Mouse (Mus musculus) gastrocnemius, postnatal 25 days (tissue): ENCODE data around the gene Plxnd1. TPM values are rescaled to one million over a fixed set of nuclear protein-coding genes. Genes with fewer than 3 reads are reported as not detected.

Experiments
- DNase-seq: peaks from one replicate; pipeline ENCODE4 v3.0.0; 2022
- total RNA-seq, 2 experiments: library from RNA; stranded (reverse); gene quantifications; 1 replicate in 1 of 2; 2 replicates in 1 of 2; pipeline ENCODE4 v1.2.3; 2021

Plxnd1 gene
- total RNA-seq, 2 experiments from 2014 or later, result 25.7 TPM

DNA sequence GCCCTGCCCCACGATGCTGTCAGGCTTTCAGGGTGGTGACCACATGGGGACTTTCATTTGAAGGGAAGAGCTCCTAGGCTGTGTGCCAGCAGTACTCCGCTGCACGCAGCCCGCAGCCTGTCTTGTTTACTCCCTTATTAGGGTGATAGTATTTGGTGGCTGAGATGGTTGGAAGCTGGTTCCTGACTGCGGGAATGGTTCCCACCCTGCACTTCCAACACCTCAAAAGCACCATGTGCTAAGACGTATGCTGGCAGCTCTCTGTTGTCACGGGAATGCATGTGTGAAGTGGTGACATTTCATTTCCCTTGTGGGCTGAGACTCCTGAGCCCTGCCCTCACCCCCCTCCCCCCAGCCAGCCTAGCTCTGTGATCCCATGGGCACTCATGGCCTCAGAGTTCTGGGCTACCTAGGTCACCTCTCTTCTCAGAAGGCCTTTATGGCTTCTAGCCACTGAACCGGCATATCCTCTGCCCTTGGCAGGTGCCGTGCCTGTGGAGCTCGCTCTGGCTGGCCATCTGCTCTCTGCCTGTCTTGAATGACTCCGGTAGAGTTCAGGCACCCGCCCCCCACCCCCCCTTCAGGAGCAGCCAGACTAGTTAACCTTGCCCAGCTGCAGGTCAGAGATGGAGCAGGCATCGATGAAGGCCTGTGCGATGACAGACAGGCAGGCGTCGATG lies 37.7 kb downstream of the Plxnd1 start:
- DNase-seq, result peak; percentile 68

DNA sequence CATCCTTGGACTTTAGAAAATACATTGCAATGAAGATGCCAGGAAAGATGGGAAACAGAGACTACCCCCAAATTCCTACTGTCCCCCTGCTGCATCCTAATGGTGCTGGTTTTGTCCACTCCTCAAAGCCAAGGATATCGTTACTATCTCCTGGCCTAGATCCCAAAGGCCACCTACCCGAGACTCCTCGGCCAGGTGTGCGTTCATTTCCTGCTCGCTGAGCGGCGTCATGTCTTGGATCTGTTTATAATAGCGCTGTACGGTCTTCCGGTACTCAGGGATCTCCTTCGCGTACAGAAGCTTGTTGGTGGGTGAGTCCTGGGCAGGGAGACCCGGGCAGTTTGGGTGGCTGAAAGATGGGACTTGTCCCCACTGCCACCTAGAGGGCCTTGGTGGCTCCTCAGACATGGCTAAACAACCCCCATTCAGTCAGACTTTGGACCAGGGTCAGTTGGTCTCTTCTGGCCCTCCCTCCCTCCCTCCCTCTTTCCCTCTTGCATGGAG lies 38.3 kb downstream of the Plxnd1 start:
- no peak for DNase-seq

DNA sequence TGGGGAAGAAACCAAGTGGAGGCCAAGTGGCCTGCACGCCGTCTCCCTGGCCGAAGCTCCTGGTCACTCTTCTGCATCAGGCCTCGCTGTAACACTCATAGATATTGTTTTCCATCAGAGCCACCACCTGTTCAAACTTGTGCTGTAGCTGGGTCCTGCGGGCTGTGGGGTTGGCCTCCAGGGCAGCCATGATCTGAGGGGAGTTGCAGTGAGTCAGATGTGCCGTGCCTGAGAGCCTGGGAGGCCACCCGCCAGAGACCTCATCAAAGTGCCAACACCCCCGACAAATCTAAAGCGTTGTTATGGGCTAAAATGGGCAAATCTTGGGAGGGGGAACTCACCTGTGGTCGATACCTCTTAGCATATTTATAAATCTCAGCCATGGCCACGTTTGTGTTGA lies 39.1 kb downstream of the Plxnd1 start:
- DNase-seq, result no peak

DNA sequence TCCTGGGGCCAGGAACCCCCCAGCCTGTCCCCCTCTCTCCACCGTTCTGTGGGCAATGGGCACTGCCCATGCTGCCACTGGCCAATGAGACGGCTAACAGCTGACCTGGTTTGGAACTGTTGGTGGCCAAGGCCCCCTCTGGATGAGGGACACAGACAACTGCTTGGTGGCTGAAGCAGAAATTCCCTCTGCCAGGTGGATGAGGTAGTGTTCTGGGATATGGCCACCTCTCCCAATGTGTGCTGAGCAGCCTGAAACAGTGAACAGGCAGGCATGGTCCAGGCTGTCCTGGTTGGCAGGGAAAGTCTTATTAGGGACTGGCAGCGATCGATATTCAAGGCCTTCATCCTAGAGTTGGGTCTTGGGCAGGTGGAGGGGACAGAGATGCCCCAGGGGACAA lies 39.6 kb downstream of the Plxnd1 start:
- no peak for DNase-seq

DNA sequence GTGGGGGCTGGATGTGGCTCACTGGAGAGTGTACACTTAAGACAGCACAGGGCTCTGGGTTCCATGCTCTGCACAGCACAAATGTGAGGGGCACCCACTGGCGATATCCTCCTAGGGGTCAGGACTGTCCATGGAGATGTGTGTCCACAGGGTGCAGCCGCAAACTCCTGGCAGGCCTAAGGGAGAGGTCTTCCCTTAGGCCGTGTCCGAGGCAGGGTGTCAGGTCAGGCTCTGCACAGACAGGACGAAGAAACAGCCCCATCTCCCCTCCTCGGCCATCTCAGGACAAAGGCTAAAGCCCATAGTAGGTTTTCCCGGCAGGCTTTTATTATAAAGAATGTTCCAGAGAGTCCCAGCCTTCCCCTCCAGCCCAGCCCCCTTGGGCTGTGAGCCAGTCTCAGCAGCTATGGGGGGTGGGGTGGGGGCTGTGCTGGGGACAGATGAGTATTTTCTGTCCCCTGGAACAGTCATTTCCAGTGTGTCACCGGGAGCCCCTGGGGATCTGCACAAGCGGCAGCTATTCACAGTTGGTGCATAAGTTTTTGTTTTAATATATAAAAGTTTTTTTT lies 40.2 kb downstream of the Plxnd1 start:
- no peak for DNase-seq

DNA sequence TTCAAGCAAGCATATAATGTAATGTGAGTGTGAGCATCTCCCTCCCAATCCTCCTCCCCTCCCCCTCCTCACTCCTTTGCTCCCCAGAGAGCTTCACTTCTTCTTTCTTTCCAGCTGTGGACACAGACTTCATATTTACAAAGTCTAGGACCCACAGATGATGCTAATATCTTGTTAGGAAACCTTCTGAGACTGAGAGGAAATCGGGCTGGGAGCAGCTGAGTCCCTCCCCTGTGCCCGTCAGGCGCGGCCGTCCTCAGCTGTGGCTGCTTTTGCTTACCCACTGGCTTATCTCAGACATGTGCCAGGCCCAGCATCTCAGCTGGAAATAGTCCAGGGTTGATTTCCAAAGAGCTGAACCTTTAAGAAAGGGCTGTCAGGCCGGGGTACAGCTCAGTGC lies 48.4 kb downstream of the Plxnd1 start:
- DNase-seq, result no peak

DNA sequence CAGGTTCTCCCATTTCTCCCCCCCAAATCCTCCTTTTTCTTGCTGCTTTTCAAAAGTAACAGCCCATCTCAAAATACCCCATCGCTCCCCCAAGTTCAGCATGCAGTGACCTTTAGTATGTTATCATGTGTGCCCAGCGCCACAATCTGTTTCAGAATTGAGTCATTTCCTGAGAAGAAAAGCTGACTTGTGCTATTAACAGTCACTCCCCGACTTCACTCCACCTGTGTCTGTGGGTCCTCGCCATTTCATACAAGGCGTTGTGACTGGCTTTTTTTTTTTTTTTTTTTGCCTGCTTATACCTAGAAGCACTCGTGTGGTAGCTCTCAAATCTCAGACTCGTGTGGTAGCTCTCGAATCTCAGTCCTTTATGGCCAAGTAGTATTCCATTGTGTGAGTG lies 49.2 kb downstream of the Plxnd1 start:
- DNase-seq, result no peak

DNA sequence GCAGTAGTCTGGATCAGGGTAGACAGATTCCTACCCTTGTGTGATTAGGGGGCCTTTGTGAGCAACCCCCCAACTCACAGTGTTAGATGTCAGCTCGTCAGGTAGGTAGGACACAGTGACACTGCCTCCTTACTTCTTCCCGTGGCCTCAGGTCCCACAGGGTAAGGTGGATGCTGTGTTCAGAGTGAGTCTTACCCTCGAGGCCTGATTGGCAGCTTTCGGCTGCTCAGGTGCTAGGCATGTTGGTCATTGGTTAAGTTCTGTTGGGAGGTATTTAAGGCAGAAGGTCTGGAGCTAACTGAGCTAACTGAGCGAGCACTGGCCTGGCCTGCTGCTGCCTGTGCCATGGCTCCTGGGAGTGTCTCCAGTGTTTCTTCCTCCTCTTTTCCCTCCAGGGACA lies 50.2 kb downstream of the Plxnd1 start, which contains the start of gene H1foo:
TSS of gene H1foo (plus strand) at position 301 of the 400 bp plus-strand sequence.
- DNase-seq, result no peak

DNA sequence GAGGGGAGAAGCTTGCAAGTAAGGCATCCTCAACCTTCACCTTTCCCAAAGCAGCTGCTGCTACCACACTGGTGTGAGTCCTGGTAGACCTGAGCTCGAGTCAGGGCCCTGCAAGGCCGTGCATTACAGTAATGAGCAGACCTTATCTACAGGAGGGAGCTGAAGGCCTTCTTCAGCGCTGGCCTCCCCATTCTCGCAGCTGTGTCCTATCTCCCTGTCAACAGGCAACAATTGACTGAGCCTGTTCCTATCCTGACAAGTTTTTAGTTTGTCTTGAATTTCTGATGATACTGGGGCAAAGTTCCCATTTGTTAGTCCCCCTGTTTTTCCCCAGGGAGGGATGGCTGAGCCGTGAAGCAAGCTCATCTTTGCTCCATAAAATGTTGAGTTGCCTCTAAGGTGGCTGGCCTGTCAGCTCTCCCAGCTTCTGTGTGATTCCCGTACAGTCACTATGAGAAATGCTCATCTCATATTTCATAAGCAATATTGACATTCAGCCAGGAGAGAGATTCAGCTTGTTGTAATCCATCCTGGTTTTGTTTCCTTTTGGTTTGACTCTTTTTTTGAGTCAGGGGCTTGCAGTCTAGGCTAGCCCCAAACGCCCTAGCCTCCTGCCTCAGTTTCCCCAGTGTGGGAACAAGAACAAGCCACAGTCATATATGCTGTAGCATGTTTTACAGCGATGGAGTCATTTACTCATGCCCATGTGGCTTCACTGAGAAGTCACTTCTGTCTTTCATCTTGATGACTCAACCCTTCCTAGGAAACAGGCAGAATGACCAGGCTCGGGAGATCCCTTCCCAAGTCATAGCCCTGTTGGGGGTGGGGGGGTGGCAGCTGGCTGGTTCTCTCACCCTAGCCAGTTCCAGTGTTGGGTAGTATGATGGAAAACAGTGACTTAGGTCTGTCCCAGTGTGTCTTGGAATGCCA lies 51.0 kb downstream of the Plxnd1 start:
- DNase-seq, result no peak

DNA sequence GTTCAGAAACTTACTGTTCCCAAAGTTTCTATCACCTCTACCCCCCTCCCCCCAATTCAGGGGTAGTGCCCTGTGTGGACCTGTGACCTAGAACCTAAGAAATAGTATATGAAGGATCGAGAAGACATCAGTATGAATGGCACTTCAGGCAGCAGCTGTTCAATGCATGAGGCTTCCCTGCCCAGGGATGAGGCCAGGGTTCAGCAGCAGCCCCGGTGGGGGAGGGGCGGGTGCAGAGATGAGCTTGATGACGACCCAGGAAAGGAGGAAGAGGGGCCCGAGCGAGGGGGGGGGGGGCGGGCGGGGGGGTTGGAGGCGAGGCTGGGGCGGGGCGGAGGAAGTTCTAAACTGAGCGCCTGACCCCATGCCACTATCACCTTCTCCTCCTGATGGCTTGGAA lies 53.7 kb downstream of the Plxnd1 start:
- no peak for DNase-seq

DNA sequence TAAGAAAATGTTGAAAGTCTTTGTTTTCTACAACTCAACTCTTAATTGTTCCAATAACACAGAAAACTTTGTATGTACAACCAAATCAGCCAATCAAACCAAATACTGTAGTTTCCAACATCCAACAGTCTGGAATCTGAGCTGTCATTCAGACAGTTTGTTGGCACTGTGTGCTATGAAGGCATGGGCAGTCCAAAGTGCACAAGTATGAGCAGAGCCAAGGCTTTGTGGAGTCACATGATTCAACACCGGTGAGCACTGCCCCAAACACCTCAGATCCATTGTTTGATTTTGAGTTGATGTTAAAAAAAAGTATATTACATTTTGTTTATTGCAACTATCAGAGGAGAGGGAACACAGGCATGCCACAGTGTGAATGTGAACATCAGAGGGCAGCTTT lies 54.2 kb downstream of the Plxnd1 start:
- no peak for DNase-seq

DNA sequence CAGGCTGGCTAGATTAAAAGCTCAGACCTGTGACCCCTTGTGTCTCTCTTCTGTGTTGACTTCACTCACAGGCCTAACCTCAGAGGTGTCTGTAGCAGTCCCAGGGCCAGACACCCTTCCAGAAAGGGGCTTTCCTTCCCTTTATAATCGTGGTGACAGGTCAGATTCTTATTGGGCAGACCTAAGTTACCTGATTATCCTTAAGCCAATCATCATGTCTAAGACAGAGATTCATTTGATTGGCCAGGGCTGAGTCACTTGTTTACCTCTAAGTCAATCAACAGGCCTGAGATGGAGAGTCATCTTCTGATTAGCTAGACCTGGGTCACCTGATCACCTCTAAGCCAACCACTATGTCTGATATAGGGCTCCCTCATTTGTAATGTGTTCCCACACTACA lies 56.0 kb downstream of the Plxnd1 start:
- DNase-seq, result no peak

DNA sequence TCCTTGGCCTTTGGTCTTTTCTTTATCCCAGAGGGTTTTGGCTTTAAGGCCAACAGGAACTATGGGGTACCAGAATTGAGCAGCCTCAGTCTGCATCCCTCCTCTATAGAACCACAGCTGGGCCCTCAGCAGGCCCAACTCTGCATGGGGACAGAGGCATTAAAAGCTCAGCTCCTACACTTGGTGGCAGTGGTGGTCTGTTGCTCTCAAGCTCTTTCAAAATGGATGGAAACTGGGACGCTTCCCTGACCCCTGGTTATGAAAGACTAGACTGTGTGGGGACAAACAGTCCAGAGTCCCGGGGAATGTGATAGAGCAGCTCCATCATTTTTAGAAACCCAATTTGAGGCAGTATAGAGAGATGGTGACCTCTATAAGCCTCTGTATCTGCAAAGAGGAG lies 56.8 kb downstream of the Plxnd1 start:
- no peak for DNase-seq

DNA sequence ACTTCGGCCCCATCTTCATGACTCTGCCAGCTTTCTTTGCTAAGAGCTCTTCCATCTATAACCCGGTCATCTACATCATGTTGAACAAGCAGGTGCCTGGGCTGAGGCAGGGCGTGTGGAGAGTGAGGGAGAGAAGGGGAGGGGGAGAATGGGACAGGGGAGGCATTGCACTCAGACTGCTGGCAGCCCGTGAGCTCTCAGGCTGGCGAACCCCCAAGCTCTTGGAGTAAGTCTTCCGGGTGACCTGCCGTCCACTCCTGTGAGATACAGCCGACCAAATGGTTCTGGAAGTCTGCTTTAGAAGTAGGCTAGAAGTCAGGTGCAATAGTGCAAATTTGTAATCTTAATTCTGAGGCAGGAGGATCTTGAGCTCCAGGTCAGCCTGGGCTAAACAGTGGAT lies 59.3 kb downstream of the Plxnd1 start:
- no peak for DNase-seq

DNA sequence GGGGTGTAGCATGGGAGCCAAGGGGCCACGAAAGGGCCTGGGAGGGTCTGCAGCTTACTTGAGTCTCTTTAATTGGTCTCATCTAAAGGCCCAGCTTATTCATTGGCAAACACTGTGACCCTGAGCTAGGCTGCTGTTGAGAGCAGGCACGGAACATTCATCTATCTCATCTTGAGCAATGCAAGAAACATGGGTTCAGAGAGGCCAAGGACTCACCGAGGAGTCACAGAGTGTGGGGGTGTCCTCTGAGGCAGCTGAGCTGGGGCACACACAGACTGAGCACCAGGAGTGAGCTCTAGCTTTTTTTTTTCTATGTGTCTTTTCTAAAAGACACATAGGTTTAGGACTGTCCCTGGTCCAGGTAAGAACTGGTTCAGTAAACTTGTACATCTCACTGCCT lies 62.4 kb downstream of the Plxnd1 start:
- DNase-seq, result no peak

DNA sequence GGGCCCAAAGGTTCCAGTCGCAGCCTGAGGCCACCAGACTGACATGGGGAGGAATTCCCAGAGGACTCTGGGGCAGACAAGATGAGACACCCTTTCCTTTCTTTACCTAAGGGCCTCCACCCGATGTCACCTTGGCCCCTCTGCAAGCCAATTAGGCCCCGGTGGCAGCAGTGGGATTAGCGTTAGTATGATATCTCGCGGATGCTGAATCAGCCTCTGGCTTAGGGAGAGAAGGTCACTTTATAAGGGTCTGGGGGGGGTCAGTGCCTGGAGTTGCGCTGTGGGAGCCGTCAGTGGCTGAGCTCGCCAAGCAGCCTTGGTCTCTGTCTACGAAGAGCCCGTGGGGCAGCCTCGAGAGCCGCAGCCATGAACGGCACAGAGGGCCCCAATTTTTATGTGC lies 63.2 kb downstream of the Plxnd1 start, which contains the start of gene Rho:
TSS of gene Rho (plus strand) at position 110 of the 400 bp plus-strand sequence.
- DNase-seq, result no peak

DNA sequence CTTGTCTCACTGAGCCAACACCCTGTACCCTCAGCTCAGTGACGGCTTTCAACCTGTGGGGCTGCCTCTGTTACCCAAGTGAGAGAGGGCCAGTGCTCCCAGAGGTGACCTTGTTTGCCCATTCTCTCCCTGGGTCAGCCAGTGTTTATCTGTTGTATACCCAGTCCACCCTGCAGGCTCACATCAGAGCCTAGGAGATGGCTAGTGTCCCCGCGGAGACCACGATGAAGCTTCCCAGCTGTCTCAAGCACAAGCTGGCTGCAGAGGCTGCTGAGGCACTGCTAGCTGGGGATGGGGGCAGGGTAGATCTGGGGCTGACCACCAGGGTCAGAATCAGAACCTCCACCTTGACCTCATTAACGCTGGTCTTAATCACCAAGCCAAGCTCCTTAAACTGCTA lies 64.8 kb downstream of the Plxnd1 start:
- no peak for DNase-seq

DNA sequence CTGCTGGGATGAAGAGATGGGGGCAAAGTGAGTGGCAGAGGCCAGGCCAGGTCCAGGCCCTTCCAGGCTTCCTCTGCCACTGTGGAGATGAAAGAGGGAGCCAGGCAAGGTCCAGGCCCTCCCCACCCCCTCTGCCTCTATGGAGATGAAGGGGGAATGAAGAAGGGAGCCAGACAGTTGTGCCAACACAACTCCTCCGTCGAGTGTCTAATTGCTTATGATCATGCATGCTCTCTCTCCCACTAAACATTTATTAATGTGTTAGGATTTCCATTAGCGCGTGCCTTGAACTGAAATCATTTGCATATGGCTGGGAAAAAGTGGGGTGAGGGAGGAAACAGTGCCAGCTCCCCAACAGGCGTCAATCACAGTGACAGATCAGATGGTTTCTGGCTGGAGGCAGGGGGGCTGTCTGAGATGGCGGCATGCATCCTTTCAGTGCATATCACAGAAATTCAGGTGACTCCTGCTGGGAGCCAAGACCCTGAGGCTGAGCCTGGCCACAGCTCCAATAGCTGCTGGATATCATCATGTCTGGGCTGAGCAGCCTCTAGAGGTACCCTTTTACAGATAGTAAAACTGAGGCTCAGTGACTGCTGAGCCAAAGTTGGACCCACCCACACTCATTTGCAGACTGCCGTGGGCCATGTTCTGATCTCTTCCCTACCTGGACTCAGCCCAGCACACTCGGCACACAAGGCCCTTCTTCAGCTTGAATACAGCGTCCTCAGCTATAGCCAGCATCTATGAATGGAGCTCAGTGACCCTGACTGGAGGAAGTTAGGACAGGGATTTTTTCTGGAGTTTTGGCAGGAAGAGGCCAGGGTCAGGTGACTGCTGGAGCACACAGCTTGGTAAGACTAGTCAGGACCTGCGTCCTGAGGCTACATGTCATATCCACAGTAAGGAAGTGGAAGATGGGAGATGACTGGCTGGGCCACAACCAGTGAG lies 67.2 kb downstream of the Plxnd1 start:
- DNase-seq, result no peak

DNA sequence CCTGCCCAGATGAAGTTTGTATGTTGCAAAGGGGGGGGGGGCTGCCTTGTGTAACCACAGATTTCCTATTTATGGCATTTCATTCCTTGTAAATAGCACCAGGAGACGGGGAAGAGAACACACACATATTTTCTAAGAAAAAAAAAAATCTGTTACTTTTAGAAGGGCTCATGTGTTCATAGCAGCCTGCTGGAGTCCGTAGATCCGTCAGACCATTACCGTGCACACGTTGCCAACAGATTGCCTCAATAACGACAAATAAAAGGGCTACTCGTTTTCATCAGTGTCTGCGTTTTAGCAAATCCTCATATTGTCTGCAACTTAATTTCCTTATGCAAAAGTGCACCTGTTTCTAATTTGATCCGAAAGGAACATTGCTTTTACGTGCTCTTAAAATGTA lies 68.4 kb downstream of the Plxnd1 start:
- no peak for DNase-seq

DNA sequence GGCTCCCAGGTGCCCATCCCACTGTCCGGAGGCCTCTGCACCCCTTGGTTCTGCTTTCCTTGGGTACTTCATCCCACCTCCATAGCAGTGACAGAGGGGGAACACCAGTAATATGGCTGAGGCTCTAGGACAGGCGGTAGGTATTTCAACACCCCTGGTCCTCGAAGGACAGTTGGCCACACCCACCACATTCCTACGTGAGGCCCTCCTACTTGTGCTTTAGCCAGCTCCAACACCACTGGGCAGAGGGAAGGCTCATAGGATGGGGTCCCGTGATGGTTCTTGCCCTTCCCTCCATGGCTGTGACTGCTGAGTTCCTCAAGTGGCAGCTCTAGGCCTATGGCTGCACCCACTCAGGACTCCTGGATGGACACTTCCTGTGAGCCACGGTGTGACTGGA lies 70.0 kb downstream of the Plxnd1 start:
- DNase-seq, result no peak

DNA sequence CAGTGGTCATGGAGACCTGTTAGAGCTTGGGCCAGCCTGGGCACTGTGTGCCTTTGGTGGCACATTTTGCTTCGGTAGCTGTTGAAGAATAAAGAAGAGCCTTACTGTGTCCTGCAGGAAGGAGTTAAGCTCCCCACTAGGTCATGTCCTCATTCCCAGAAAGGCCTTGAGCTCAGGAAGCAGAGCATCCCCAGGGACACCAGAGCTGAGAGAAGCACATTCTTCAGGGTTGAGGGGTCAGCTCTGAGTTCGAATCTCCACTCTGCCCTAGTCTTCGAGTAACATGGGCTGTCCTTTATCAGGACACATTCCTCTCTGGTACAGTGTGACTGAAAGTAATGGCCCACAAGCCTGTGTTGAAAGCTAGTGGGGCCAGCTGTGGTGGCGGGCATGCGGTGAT lies 74.9 kb downstream of the Plxnd1 start:
- DNase-seq, result no peak

DNA sequence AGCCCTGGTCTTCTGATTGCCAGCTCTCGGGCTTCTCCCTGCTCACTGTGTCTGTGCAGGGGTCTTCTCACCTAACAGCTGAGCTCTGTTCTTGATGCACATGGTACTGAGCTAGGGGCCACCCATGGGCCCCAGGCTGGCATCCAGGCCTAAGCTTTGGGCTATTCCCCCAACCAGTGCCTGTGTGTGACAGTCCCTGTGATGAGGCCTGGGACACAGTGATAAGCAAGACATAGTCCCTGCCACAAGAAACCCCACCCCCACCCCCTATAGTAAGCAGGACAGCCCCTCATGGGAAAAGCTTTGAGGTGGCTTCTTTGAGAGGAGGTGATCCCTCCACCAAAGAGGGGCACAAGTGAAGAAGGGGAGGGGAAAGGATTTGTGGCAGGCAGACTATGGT lies 76.2 kb downstream of the Plxnd1 start:
- DNase-seq, result no peak
